Mouse (Mus musculus) E14TG2a.4 (cell line): ENCODE data around the gene Gm49369.
"Not testable (repeated sequence)": the region's sequence is repeated elsewhere in the genome, so short reads cannot be mapped to it uniquely, and the experiment has no call there.

Experiments used
- H3K27me3 ChIP-seq: 2 replicates; pipeline ENCODE4 v1.6.1; 2014; ENCODE audit warnings: low read length, control low read depth; ENCODE audit not compliant: insufficient read depth
- H3K36me3 ChIP-seq: 2 replicates; pipeline ENCODE4 v1.6.1; 2014; ENCODE audit warnings: low read length, control low read depth; ENCODE audit not compliant: insufficient read depth
- H3K4me1 ChIP-seq: replicated peaks from 2 replicates; pipeline ENCODE4 v1.6.1; 2014; ENCODE audit warnings: low read depth, low read length, control low read depth
- H3K4me3 ChIP-seq: replicated peaks from 2 replicates; pipeline ENCODE4 v1.5.1; 2014; ENCODE audit warnings: mild to moderate bottlenecking, low read length
- H3K9me3 ChIP-seq: 2 replicates; pipeline ENCODE4 v1.6.1; 2014; ENCODE audit warnings: low read length, control low read depth
- CTCF ChIP-seq: conservative IDR thresholded peaks from 2 replicates; pipeline ENCODE4 v1.5.1; 2014; ENCODE audit warnings: low read length
- NANOG ChIP-seq: IDR thresholded peaks from 2 replicates; pipeline ENCODE4 v1.6.1; 2014; ENCODE audit warnings: borderline replicate concordance, low read length, mixed read lengths
- POU5F1 ChIP-seq: IDR thresholded peaks from 2 replicates; pipeline ENCODE4 v1.6.1; 2014; ENCODE audit warnings: low read length, borderline replicate concordance

Gm49369 gene

DNA sequence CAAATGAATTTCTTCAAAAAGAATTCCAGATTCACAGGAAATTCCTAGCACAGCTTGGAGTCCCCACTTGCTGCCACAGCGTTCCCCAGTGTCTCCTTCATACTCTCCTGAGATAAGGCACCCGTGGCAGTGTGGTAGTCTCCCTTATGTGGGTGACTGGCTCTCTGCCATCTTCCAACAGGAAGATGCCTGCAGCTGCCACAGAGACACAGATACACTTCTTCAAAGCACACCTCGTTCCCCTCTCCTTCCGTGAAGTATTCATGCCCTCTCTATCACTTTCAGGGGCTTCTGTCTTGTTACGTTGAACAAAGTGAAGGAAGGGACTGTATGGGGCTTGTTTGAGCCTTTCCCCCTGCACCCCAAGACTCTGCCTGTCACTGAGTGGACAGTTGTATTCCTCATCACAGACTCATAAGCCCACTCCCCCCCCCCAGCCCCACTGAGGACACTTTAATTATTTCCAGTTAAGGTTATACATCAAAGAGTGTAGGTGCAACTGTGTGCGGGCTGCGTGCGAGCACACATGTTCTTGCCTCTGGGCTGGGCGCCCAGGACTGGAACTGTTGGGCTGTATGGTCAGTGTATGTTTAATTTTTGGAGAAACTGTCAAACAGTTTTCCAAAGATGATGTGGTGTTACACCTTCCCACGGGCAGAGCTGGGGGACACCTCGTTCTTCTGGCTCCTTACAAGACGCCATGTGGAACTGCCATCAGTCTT lies 58.9 kb downstream of the Gm49369 start:
- no peak overlapping the region for H3K4me3 ChIP-seq
- H3K9me3 ChIP-seq, result no peaks in the 10 kb centered on the region
- H3K36me3 ChIP-seq, result no peaks in the 10 kb centered on the region
- TF ChIP-seq CTCF, result no peak
- no peaks in the 10 kb centered on the region for H3K4me1 ChIP-seq
- H3K27me3 ChIP-seq, result no peaks in the 10 kb centered on the region; the same call in 1 of the 2 replicates

DNA sequence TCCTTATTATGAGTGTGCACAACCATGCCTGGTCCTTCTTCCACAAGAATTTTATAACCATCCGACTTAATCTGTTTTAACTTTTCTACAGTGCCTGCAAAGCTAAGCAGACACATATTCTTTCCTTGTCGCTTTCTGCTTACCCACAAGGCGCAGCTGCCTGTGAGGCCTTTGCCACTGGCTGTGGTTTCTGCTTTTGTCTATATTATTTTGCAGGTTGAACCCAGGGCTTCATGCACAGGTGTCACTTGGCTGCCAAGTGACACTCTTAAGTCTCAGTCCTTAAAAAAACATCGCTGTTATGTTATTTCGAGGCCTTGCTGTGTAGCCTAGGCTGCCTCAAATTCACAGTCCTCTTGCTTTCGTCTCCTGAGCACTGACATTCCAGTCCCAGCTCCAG lies 59.8 kb downstream of the Gm49369 start:
- H3K4me3 ChIP-seq, result no peak overlapping the region

DNA sequence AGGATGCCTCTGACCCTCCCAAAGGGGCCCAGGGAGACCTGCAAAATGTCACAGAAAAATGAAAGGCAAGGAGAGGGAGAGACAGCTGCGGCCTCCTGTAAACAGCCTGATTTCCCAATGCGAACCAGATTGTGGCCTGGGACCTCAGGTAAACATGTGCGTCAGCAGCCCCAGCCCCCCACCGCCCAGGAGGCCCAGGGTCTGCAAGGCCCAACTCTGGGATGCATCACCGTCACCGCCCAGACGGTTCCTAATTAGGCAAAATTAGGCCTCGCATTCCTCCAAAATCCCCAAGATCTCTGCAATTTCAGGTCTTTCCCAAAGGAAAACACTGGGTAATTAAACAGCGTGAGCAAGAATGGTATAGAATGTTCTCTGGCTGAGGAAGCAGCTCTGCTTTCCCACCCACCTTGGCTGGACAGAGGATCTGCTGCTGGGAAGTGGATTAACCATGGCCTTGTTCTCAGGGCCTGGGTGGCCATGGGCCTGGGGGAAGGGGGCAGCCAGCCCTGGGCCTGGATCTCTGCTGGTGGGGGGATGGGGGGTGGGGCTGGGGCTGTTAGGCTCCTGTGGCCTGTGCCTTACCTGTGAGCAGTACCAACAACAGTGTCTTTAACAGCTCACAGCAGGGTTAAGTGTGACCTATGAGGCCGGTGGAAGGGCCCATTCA lies 60.7 kb downstream of the Gm49369 start:
- not testable (repeated sequence) for H3K4me3 ChIP-seq, H3K4me1 ChIP-seq, H3K36me3 ChIP-seq, H3K27me3 ChIP-seq, H3K9me3 ChIP-seq

More for the DNA sequence above, 59.8 kb downstream of the Gm49369 start:
- TF ChIP-seq POU5F1 (no peak), CTCF (no peak), NANOG (no peak)
- H3K27me3 ChIP-seq, result peaks cover 5% of the 10 kb centered on the region; the same call in 1 of the 2 replicates
- no peaks in the 10 kb centered on the region for H3K9me3 ChIP-seq
- no peaks in the 10 kb centered on the region for H3K4me1 ChIP-seq
- no peaks in the 10 kb centered on the region for H3K36me3 ChIP-seq
